Mouse (Mus musculus): Measurements from ENCODE around the gene Mybpc2. TPM values are rescaled to one million over a fixed set of nuclear protein-coding genes. Genes with fewer than 3 reads are reported as not detected.
A peak's percentile ranks its signal among the peaks of the same experiment; 100 is the strongest.

The Mybpc2 gene
- polyA plus RNA-seq, 2 experiments: 0.03 to 0.15 TPM

DNA sequence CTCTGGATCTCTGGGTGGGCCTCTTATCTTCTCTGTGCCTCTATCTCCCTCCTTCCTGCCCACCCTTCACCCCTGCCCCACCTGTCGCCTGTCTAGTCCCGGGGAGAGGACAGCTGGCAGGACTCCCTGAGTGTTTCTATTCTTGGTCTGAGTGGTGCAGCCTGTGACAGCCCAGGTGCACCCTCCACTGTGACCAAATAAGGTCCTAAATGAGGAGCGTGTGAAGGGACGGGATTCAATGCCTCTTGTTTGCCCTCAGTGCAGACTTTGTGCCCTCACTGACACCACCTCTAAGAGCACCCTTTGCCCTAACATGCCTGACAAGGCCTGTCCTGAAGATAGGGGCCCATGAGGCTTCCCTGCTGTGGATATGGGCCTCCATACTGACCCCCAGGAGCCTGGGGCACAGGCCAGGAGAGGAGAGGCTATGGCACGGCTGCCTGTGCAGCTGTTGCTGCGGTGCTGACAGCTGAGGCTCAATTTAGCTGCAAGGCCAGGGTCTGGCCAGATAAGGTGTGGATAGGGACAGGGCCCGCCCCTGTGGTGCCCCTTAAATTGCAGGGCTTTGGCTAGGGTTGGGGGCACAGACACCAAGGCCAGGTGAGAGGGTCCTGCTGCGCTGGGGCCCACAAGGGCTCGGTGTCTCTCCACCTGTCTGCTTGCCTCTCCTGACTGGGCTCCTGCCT lies 51.4 kb downstream of the Mybpc2 start:
- Histone ChIP-seq H3K4me3 (replicated peaks; ENCODE audit: low read length) (no peak overlapping the region), H3K9ac (ENCODE audit: low read depth, low read length, severe bottlenecking) (no peak overlapping the region), H3K36me3 (ENCODE audit: control insufficient read depth, insufficient read depth, low read length) (no peaks in the 10 kb centered on the region; the same call in 1 of the 2 replicates), H3K27me3 (ENCODE audit: control insufficient read depth, insufficient read depth, low read length) (peaks cover 28% of the 10 kb centered on the region), H3K4me1 (ENCODE audit: control insufficient read depth, insufficient read depth, low read length) (no peaks in the 10 kb centered on the region; the same call in 1 of the 2 replicates), H3K27ac (replicated peaks; ENCODE audit: low read depth, low read length) (0 out of 2 replicates have a peak overlapping the region, but pooled peaks have one; percentile 26), H3K4me2 (replicated peaks; ENCODE audit: low read depth, low read length, severe bottlenecking) (no peak overlapping the region), H3K9me3 (ENCODE audit: control insufficient read depth, low read length) (no peaks in the 10 kb centered on the region)
- TF ChIP-seq POLR2A (IDR thresholded peaks at IDR 0.05; ENCODE audit: borderline replicate concordance, extremely low read depth, insufficient read depth, insufficient read length): no peak
- WGBS: 35% methylated on average over 7 of the region's 9 CpGs
- DNase-seq (ENCODE audit: low spot score) (peak; percentile 33), ATAC-seq (ENCODE audit: low FRiP score, low read depth) (peak; percentile 58)

GRCm38 (mm10) chr7:44472558-44472885 lies 51.9 kb downstream of the Mybpc2 start:
- Histone ChIP-seq H3K4me3 (replicated peaks; ENCODE audit: low read length) (no peak overlapping the region), H3K4me2 (replicated peaks; ENCODE audit: low read depth, low read length, severe bottlenecking) (no peak overlapping the region), H3K9ac (ENCODE audit: low read depth, low read length, severe bottlenecking) (no peak overlapping the region), H3K9me3 (ENCODE audit: control insufficient read depth, low read length) (no peaks in the 10 kb centered on the region), H3K36me3 (ENCODE audit: control insufficient read depth, insufficient read depth, low read length) (no peaks in the 10 kb centered on the region; the same call in 1 of the 2 replicates), H3K27me3 (ENCODE audit: control insufficient read depth, insufficient read depth, low read length) (peaks cover 24% of the 10 kb centered on the region), H3K27ac (replicated peaks; ENCODE audit: low read depth, low read length) (no peak overlapping the region), H3K4me1 (ENCODE audit: control insufficient read depth, insufficient read depth, low read length) (no peaks in the 10 kb centered on the region; the same call in 1 of the 2 replicates)
- WGBS: 0% methylated on average over 1 of the region's 1 CpGs
- no peak for TF ChIP-seq POLR2A (IDR thresholded peaks at IDR 0.05; ENCODE audit: borderline replicate concordance, extremely low read depth, insufficient read depth, insufficient read length)
- DNase-seq (ENCODE audit: low spot score): peak; percentile 35
- no peak for ATAC-seq (ENCODE audit: low FRiP score, low read depth)

GRCm38 (mm10) chr7:44471880-44472557 lies 52.4 kb downstream of the Mybpc2 start:
- 0 out of 2 replicates have a peak overlapping the region, but pooled peaks have one; percentile 13 for H3K27ac ChIP-seq (replicated peaks; ENCODE audit: low read depth, low read length)

GRCm38 (mm10) chr7:44470696-44471612 lies 53.5 kb downstream of the Mybpc2 start:
- Histone ChIP-seq H3K9ac (ENCODE audit: low read depth, low read length, severe bottlenecking) (0 out of 2 replicates have a peak overlapping the region, but pooled peaks have one; percentile 9), H3K27ac (replicated peaks; ENCODE audit: low read depth, low read length) (no peak overlapping the region), H3K4me1 (ENCODE audit: control insufficient read depth, insufficient read depth, low read length) (no peaks in the 10 kb centered on the region; the same call in 1 of the 2 replicates), H3K4me2 (replicated peaks; ENCODE audit: low read depth, low read length, severe bottlenecking) (no peak overlapping the region), H3K27me3 (ENCODE audit: control insufficient read depth, insufficient read depth, low read length) (peaks cover 20% of the 10 kb centered on the region), H3K36me3 (ENCODE audit: control insufficient read depth, insufficient read depth, low read length) (no peaks in the 10 kb centered on the region; the same call in 1 of the 2 replicates), H3K4me3 (replicated peaks; ENCODE audit: low read length) (no peak overlapping the region), H3K9me3 (ENCODE audit: control insufficient read depth, low read length) (no peaks in the 10 kb centered on the region)
- ATAC-seq (ENCODE audit: low FRiP score, low read depth) (no peak), DNase-seq (ENCODE audit: low spot score) (no peak)
- no peak for TF ChIP-seq POLR2A (IDR thresholded peaks at IDR 0.05; ENCODE audit: borderline replicate concordance, extremely low read depth, insufficient read depth, insufficient read length)
- 82% methylated on average over 16 of the region's 16 CpGs for WGBS

More at GRCm38 (mm10) chr7:44471880-44472557, 52.4 kb downstream of the Mybpc2 start:
- ATAC-seq (ENCODE audit: low FRiP score, low read depth) (no peak), DNase-seq (ENCODE audit: low spot score) (no peak)
- Histone ChIP-seq H3K27me3 (ENCODE audit: control insufficient read depth, insufficient read depth, low read length) (peaks cover 20% of the 10 kb centered on the region), H3K4me3 (replicated peaks; ENCODE audit: low read length) (no peak overlapping the region), H3K9me3 (ENCODE audit: control insufficient read depth, low read length) (no peaks in the 10 kb centered on the region), H3K9ac (ENCODE audit: low read depth, low read length, severe bottlenecking) (no peak overlapping the region), H3K4me1 (ENCODE audit: control insufficient read depth, insufficient read depth, low read length) (no peaks in the 10 kb centered on the region; the same call in 1 of the 2 replicates), H3K4me2 (replicated peaks; ENCODE audit: low read depth, low read length, severe bottlenecking) (no peak overlapping the region), H3K36me3 (ENCODE audit: control insufficient read depth, insufficient read depth, low read length) (no peaks in the 10 kb centered on the region; the same call in 1 of the 2 replicates)
- WGBS: 37% methylated on average over 6 of the region's 6 CpGs
- no peak for TF ChIP-seq POLR2A (IDR thresholded peaks at IDR 0.05; ENCODE audit: borderline replicate concordance, extremely low read depth, insufficient read depth, insufficient read length)

Data from limb, embryonic 14.5 days (tissue).